Mouse (Mus musculus) liver, adult 2 months (tissue): ENCODE measurements around the gene Art4.

Experiments used
- CTCF ChIP-seq: fragments of 200-500 bp; IDR thresholded peaks from 2 replicates; pipeline ENCODE4 v1.5.1; 2011; ENCODE audit warnings: low read depth, low read length, control low read depth
- POLR2A ChIP-seq: fragments of 200-500 bp; IDR thresholded peaks from 2 replicates; pipeline ENCODE4 v1.6.1; 2011; ENCODE audit warnings: low read length, control low read depth; ENCODE audit not compliant: insufficient read depth; ENCODE audit errors: extremely low read depth

GRCm38 (mm10) chr6:136856071-136856636 lies 1.4 kb downstream of the Art4 start:
- TF ChIP-seq CTCF: no peak
- TF ChIP-seq POLR2A: no peak
